Mouse (Mus musculus) bone marrow macrophage, adult 2 months (primary cell): ENCODE measurements around the gene Tnip1.

Source experiments
- CTCF ChIP-seq: IDR thresholded peaks from 2 replicates; pipeline ENCODE4 v1.5.1; 2012; ENCODE audit warnings: low read depth, mild to moderate bottlenecking, low read length, moderate library complexity
- POLR2A ChIP-seq: IDR thresholded peaks from 2 replicates; pipeline ENCODE4 v1.6.1; 2012; ENCODE audit warnings: mild to moderate bottlenecking, low read depth, low read length, borderline replicate concordance

DNA sequence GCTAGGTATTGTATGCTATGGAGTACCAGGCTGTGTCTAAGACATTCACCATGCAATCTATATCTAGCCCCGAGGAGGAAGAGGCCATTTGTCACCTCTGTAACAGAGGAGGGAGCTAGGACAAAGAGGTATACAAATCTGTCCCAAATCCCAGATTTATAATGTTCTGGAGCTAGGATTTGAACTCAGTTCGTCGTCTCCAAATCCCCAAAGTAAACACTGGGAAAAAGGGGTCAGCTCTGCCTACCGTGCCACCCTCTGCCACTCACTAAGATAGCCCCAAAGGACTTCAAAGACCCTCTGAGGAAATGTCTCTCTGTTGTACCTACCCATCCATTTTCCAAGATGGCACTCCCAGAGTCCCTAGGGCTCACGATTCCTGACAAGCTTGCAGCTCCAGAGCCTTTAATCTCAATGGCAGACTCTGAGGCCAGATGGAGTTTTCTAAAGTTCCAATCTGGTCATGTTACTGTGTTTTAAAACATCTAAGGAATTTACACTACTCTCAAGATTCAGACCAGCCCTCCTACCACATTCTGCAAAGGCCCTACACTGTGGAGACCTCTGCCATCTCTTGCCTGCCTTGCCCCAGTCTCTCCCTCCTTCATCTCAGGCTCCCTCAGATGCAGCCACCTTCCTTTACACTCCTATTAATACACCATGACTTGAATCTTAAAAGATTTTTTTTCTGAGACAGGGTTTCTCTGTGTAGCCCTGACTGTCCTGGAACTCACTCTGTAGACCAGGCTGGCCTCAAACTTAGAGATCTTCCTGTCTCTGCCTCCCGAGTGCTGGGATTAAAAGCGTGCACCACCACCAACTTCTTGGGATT is 50.8 kb downstream of the Tnip1 start:
- no peak for TF ChIP-seq CTCF
- no peak for TF ChIP-seq POLR2A
